Mouse (Mus musculus) stomach, embryonic 16.5 days (tissue): ENCODE data around the gene Clstn1. TPM values are rescaled to one million over a fixed set of nuclear protein-coding genes. Genes with fewer than 3 reads are reported as not detected.

ENCODE experiments used
- ATAC-seq: fragments of 200-750 bp; cut with Nextera tagmentation; 2 replicates; pipeline ENCODE4 v1.8.0; 2017; ENCODE audit warnings: moderate number of reproducible peaks, moderate TSS enrichment; ENCODE audit not compliant: insufficient read depth, low FRiP score
- H3K27ac ChIP-seq: fragments of 300-500 bp; sonication (generic); 2 replicates; pipeline ENCODE4 v1.5.1; 2014; ENCODE audit warnings: low read length
- H3K27me3 ChIP-seq: fragments of 300-500 bp; sonication (generic); 2 replicates; pipeline ENCODE4 v1.6.1; 2014; ENCODE audit warnings: low read length, control low read depth, mixed read lengths; ENCODE audit not compliant: control insufficient read depth, insufficient read depth
- H3K36me3 ChIP-seq: fragments of 300-500 bp; sonication (generic); 2 replicates; pipeline ENCODE4 v1.6.1; 2014; ENCODE audit warnings: low read length; ENCODE audit not compliant: control insufficient read depth, insufficient read depth
- H3K4me1 ChIP-seq: fragments of 300-500 bp; sonication (generic); 2 replicates; pipeline ENCODE4 v1.6.1; 2014; ENCODE audit warnings: low read length, control low read depth, mixed read lengths; ENCODE audit not compliant: control insufficient read depth, insufficient read depth
- H3K4me2 ChIP-seq: fragments of 300-500 bp; sonication (generic); 2 replicates; pipeline ENCODE4 v1.6.1; 2014; ENCODE audit warnings: low read depth, low read length, mixed read lengths
- H3K4me3 ChIP-seq: fragments of 300-500 bp; sonication (generic); replicated peaks from 2 replicates; pipeline ENCODE4 v1.5.1; 2014; ENCODE audit warnings: mild to moderate bottlenecking, low read length
- H3K9ac ChIP-seq: fragments of 300-500 bp; sonication (generic); 2 replicates; pipeline ENCODE4 v1.6.1; 2014; ENCODE audit warnings: low read length
- H3K9me3 ChIP-seq: fragments of 300-500 bp; sonication (generic); replicated peaks from 2 replicates; pipeline ENCODE4 v1.6.1; 2016; ENCODE audit warnings: low read length, control low read depth; ENCODE audit not compliant: control insufficient read depth
- WGBS: fragments of 180-500 bp; shearing (Covaris S2); extraction: QIAGEN DNeasy Blood & Tissue Kit; methylation state at CpG from one replicate; pipeline ENCODE4 v1.1.7; 2014; 5-methylcytosine and 5-hydroxymethylcytosine counted together
- polyA plus RNA-seq: library from polyadenylated mRNA; unstranded; fragments of >200 nt; fragmentation: Nextera tagmentation; extraction: Ambion mirVana; gene quantifications from 2 replicates; pipeline ENCODE4 v1.2.1, GENCODE M21; 2015

Gene Clstn1
- polyA plus RNA-seq, 1 experiment from 2014 or later = 14.7 TPM

- peaks cover 5% of the 10 kb centered on the region; the same call in 1 of the 2 replicates for H3K27me3 ChIP-seq
- peaks cover 15% of the 10 kb centered on the region; the same call in 1 of the 2 replicates for H3K4me1 ChIP-seq
- WGBS = 53% methylated on average over 11 of the region's 11 CpGs
- H3K4me2 ChIP-seq = no peak overlapping the region
- H3K36me3 ChIP-seq = no peaks in the 10 kb centered on the region
- no peak for ATAC-seq
- H3K9me3 ChIP-seq = no peaks in the 10 kb centered on the region
- no peak overlapping the region for H3K9ac ChIP-seq
- H3K27ac ChIP-seq = no peak overlapping the region
- no peak overlapping the region for H3K4me3 ChIP-seq
Observed at GRCm38 (mm10) chr4:149679056-149679770, 92.9 kb downstream of the Clstn1 start.

- WGBS = 23% methylated on average over 7 of the region's 7 CpGs
- H3K9me3 ChIP-seq = no peaks in the 10 kb centered on the region
Observed at GRCm38 (mm10) chr4:149683875-149684274, 97.6 kb downstream of the Clstn1 start.

GRCm38 (mm10) chr4:149684841-149685623 lies 98.8 kb downstream of the Clstn1 start:
- Histone ChIP-seq H3K4me2 (no peak overlapping the region), H3K27ac (no peak overlapping the region), H3K9ac (no peak overlapping the region), H3K4me1 (no peaks in the 10 kb centered on the region), H3K9me3 (no peaks in the 10 kb centered on the region), H3K36me3 (no peaks in the 10 kb centered on the region), H3K4me3 (no peak overlapping the region), H3K27me3 (no peaks in the 10 kb centered on the region)
- ATAC-seq = no peak
- 70% methylated on average over 11 of the region's 11 CpGs for WGBS

More at GRCm38 (mm10) chr4:149683875-149684274, 97.6 kb downstream of the Clstn1 start:
- no peaks in the 10 kb centered on the region for H3K4me1 ChIP-seq
- H3K4me2 ChIP-seq = no peak overlapping the region
- ATAC-seq = no peak
- H3K27me3 ChIP-seq = no peaks in the 10 kb centered on the region
- H3K36me3 ChIP-seq = no peaks in the 10 kb centered on the region
- H3K9ac ChIP-seq = no peak overlapping the region
- H3K4me3 ChIP-seq = no peak overlapping the region
- H3K27ac ChIP-seq = no peak overlapping the region

- Histone ChIP-seq H3K4me2 (no peak overlapping the region), H3K27ac (no peak overlapping the region), H3K4me3 (no peak overlapping the region), H3K27me3 (no peaks in the 10 kb centered on the region), H3K9ac (no peak overlapping the region), H3K9me3 (no peaks in the 10 kb centered on the region), H3K4me1 (no peaks in the 10 kb centered on the region), H3K36me3 (no peaks in the 10 kb centered on the region)
- 79% methylated on average over 14 of the region's 14 CpGs for WGBS
- ATAC-seq = no peak
Observed at GRCm38 (mm10) chr4:149688861-149689260, 102.6 kb downstream of the Clstn1 start.

GRCm38 (mm10) chr4:149689822-149690700 lies 103.8 kb downstream of the Clstn1 start:
- Histone ChIP-seq H3K9ac (no peak overlapping the region), H3K4me2 (no peak overlapping the region), H3K27ac (no peak overlapping the region), H3K36me3 (no peaks in the 10 kb centered on the region), H3K4me1 (no peaks in the 10 kb centered on the region), H3K27me3 (no peaks in the 10 kb centered on the region), H3K4me3 (no peak overlapping the region), H3K9me3 (no peaks in the 10 kb centered on the region)
- 74% methylated on average over 12 of the region's 12 CpGs for WGBS
- ATAC-seq = no peak

- Histone ChIP-seq H3K4me1 (no peaks in the 10 kb centered on the region), H3K36me3 (no peaks in the 10 kb centered on the region), H3K27ac (no peak overlapping the region), H3K4me3 (no peak overlapping the region), H3K9ac (no peak overlapping the region), H3K9me3 (no peaks in the 10 kb centered on the region), H3K27me3 (no peaks in the 10 kb centered on the region), H3K4me2 (no peak overlapping the region)
- 83% methylated on average over 8 of the region's 8 CpGs for WGBS
- ATAC-seq = no peak
Observed at GRCm38 (mm10) chr4:149690828-149691280, 104.6 kb downstream of the Clstn1 start.

GRCm38 (mm10) chr4:149691368-149691767 lies 105.1 kb downstream of the Clstn1 start:
- H3K27me3 ChIP-seq = no peaks in the 10 kb centered on the region
- no peak for ATAC-seq
- WGBS = 66% methylated on average over 8 of the region's 8 CpGs
- H3K27ac ChIP-seq = no peak overlapping the region
- H3K4me1 ChIP-seq = no peaks in the 10 kb centered on the region
- H3K4me3 ChIP-seq = no peak overlapping the region
- H3K9me3 ChIP-seq = no peaks in the 10 kb centered on the region
- H3K9ac ChIP-seq = no peak overlapping the region
- H3K4me2 ChIP-seq = no peak overlapping the region
- H3K36me3 ChIP-seq = no peaks in the 10 kb centered on the region

GRCm38 (mm10) chr4:149696189-149696971 lies 110.1 kb downstream of the Clstn1 start:
- Histone ChIP-seq H3K4me1 (no peaks in the 10 kb centered on the region), H3K9me3 (no peaks in the 10 kb centered on the region), H3K4me2 (no peak overlapping the region), H3K27ac (no peak overlapping the region), H3K36me3 (no peaks in the 10 kb centered on the region), H3K27me3 (no peaks in the 10 kb centered on the region; the same call in 1 of the 2 replicates), H3K4me3 (0 out of 2 replicates have a peak overlapping the region, but pooled peaks have one; percentile 9), H3K9ac (no peak overlapping the region)
- ATAC-seq = no peak
- WGBS = 27% methylated on average over 16 of the region's 16 CpGs
